Mouse (Mus musculus) cerebellum, adult 2 months (tissue): ENCODE measurements at regions not wholly inside any gene's neighbourhood (a gene's known extent, or its start where the extent isn't known, plus 50 kb on each side); places are given as distances from the start of the nearest gene placed in this dataset.

Experiments
- DNase-seq, 2 experiments: peaks; one replicate each; pipeline ENCODE4 v3.0.0; 2021
- H3K27ac ChIP-seq: fragments of 200-500 bp; 2 replicates; pipeline ENCODE4 v1.5.1; 2012; ENCODE audit warnings: low read length, control low read depth, inconsistent platforms; ENCODE audit not compliant: insufficient read depth
- H3K27me3 ChIP-seq: fragments of 200-500 bp; 2 replicates; pipeline ENCODE4 v1.6.1; 2012; ENCODE audit warnings: inconsistent platforms, mild to moderate bottlenecking, low read length, moderate library complexity; ENCODE audit not compliant: control insufficient read depth, insufficient read depth
- H3K4me1 ChIP-seq: fragments of 200-500 bp; 2 replicates; pipeline ENCODE4 v1.6.1; 2011; ENCODE audit warnings: low read length; ENCODE audit not compliant: control insufficient read depth, insufficient read depth
- H3K4me3 ChIP-seq: fragments of 200-500 bp; replicated peaks from 2 replicates; pipeline ENCODE3; 2011; ENCODE audit warnings: mild to moderate bottlenecking, low read depth, low read length, control low read depth; ENCODE audit not compliant: insufficient read depth
- CTCF ChIP-seq: fragments of 200-500 bp; IDR thresholded peaks from 2 replicates; pipeline ENCODE4 v1.5.1; 2011; ENCODE audit warnings: low read depth, mild to moderate bottlenecking, control low read depth, low read length, moderate library complexity, borderline replicate concordance; ENCODE audit not compliant: insufficient read depth
- POLR2A ChIP-seq: fragments of 200-500 bp; IDR thresholded peaks from 2 replicates; pipeline ENCODE4 v1.6.1; 2011; ENCODE audit warnings: low read length, control low read depth, borderline replicate concordance; ENCODE audit not compliant: insufficient read depth
- WGBS: fragments of 180-500 bp; shearing (Covaris S2); methylation state at CpG from one replicate; pipeline ENCODE4 v1.1.7; 2018; 5-methylcytosine and 5-hydroxymethylcytosine counted together

DNA sequence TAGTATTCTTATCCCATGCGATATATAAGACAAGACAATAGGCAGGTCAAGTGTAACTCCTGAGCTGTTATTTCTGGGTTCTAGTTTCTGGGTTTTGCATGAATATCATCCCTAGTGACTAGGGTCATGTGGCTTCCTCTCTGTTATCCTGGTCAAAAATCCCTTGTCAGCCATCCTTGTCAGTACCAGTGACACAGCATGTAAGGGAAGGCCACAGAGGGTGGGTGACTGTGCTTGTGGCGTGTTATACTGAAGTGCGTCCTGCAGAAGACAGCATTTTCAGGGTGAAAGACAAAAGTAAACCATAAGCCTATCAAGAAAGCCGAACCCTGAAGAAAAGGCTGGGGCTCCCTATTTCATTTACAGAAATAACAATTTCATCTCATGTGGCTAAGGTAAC is 50.7 kb upstream of the Echdc3 start:
- Histone ChIP-seq H3K4me1 (peaks cover 7% of the 10 kb centered on the region), H3K4me3 (no peak overlapping the region), H3K27me3 (no peaks in the 10 kb centered on the region), H3K27ac (no peak overlapping the region)
- 99% methylated on average over 4 of the region's 4 CpGs for WGBS
- no peak for DNase-seq
- no peak for TF ChIP-seq CTCF

DNA sequence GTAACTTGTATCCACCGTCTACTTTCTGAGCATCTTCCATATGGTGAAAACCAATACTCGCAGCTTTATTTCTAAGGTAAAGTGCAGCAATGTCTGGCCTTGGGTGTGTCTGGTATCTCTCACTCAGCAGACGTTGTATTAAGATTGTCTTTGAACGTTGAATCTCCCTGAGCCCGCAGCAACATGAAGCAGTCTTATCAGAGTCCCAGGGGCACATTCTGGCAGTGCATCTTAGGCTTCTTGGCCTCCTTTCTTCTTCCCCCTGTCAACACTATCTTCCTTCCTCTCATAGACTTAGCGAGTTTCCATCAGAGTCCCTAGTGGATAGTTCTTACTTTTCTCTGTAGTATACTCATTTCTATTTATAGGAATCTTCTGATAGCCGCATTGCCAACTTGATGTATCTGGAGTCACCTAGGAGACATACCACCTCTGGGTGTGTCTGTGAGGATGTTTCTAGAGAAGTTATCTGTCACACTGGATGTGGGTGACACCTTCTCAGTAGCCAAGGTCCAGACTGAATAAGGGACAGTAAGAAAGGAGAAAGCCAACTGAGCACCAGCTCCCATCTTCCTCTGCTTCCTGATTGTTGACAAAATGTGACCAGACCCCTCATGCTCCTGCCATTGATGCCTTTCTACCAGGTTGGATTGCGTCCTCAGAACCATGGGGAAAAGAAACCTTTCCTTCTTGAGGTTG is 51.4 kb upstream of the Echdc3 start:
- no peak for DNase-seq
- peaks cover 7% of the 10 kb centered on the region for H3K4me1 ChIP-seq
- H3K27me3 ChIP-seq, result no peaks in the 10 kb centered on the region
- no peak overlapping the region for H3K27ac ChIP-seq
- H3K4me3 ChIP-seq, result no peak overlapping the region
- TF ChIP-seq CTCF (no peak), POLR2A (no peak)
- WGBS, result 89% methylated on average over 8 of the region's 8 CpGs

DNA sequence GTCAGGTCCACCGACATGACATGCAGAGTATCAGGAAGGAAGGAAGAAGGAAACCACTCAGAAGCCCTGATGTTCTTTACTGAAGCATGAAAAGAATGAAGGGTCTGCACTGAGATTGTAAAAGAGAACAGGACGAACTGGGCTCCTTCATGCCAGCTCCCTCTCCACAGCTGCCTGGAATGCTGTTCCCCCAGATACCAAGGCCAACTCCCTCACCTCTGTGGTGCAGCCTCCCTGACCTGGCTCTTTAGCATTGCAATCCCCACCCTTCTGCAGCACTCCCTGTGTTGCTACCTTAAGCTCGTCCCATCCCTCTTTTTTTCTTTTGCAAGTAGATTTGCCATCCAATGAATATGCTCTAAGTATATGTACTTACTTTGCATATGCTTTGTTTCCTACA is 52.3 kb upstream of the Echdc3 start:
- H3K27ac ChIP-seq, result no peak overlapping the region
- H3K4me3 ChIP-seq, result no peak overlapping the region
- no peak for TF ChIP-seq CTCF
- TF ChIP-seq POLR2A, result no peak
- H3K4me1 ChIP-seq, result peaks cover 7% of the 10 kb centered on the region
- DNase-seq, result no peak
- WGBS, result 65% methylated on average over 3 of the region's 3 CpGs
- H3K27me3 ChIP-seq, result no peaks in the 10 kb centered on the region

DNA sequence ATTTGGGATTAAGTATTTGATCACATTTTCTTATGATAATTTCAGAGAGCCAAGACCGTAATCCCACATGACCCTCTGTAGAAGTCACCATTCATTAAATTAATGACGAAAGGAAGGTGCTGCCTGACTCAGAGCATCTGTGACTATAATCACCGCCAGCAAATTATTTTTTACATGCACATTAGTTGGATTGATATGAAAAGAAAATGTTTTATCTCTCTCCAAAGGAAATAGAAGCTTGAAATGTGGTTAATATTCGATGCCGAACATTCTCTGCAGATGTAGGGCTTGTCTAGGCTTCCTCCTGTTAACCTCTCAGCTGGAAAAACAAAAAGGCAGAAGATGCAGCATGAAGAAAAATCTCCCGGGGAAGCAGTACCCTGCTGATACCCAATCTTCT is 54.2 kb upstream of the Echdc3 start:
- no peak overlapping the region for H3K4me3 ChIP-seq
- 54% methylated on average over 6 of the region's 6 CpGs for WGBS
- TF ChIP-seq CTCF, result no peak
- TF ChIP-seq POLR2A, result no peak
- no peaks in the 10 kb centered on the region for H3K27me3 ChIP-seq
- no peak for DNase-seq
- no peak overlapping the region for H3K27ac ChIP-seq
- peaks cover 7% of the 10 kb centered on the region for H3K4me1 ChIP-seq

DNA sequence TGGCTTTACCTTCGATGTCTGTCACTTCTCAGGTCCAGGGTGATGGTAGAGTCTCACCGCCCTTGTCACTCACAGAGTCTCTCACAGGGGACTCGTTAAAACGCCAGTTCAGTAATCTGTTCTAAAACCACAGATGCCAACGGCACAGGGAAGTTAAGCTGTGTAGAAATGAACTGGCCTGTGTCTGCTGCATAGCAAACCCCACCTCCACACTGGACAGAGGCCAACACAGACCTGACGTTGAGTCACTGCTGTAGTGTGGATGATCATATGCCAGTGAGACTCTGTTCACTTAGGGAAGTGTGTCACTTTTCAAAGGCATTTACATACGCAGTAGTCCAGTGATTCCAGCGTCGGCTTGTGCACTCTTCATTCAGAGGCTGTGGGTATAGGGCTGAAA is 54.7 kb upstream of the Echdc3 start:
- TF ChIP-seq CTCF (no peak), POLR2A (no peak)
- Histone ChIP-seq H3K27ac (no peak overlapping the region), H3K27me3 (no peaks in the 10 kb centered on the region), H3K4me3 (no peak overlapping the region), H3K4me1 (peaks cover 7% of the 10 kb centered on the region)
- peak; percentile 35 to 48 for DNase-seq
- WGBS, result 18% methylated on average over 9 of the region's 9 CpGs

DNA sequence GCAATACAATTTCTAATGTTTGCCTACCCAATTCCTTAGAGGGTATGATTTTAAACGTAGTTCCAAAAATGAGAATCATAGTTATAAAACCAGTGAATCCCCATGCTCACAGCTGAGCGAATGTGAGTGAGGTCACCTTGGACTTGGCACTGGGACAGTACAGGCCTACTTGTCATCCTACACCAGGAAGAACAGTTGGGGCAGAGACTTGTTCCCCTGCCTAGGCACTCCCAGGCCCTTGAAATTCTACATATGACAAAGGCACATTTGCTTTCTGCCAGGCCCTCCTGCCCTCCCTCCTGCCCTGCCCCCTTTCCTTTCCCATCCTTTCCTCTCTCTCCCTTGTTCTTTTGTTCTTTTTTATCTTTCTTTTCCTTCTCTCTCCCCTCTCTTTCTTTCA is 50.0 kb upstream of the Usp6nl start:
- 90% methylated on average over 2 of the region's 2 CpGs for WGBS
- Histone ChIP-seq H3K4me1 (peaks cover 4% of the 10 kb centered on the region), H3K27ac (no peak overlapping the region), H3K4me3 (no peak overlapping the region), H3K27me3 (no peaks in the 10 kb centered on the region)
- TF ChIP-seq CTCF (no peak), POLR2A (no peak)
- DNase-seq, result no peak
